Mouse (Mus musculus) myocyte (in vitro differentiated cells): ENCODE measurements around the gene Degs1. TPM values are rescaled to one million over a fixed set of nuclear protein-coding genes. Genes with fewer than 3 reads are reported as not detected.
A peak's percentile ranks its signal among the peaks of the same experiment; 100 is the strongest.

Source experiments
- H3K27me3 ChIP-seq: one replicate; pipeline ENCODE4 v1.6.1; 2011; ENCODE audit not compliant: control insufficient read depth, insufficient read depth, insufficient read length
- H3K36me3 ChIP-seq: one replicate; pipeline ENCODE4 v1.6.1; 2011; ENCODE audit not compliant: control insufficient read depth, insufficient read depth
- H3K4me2 ChIP-seq: one replicate; pipeline ENCODE4 v1.6.1; 2011; ENCODE audit warnings: low read depth, control low read depth
- H3K4me3 ChIP-seq: one replicate; pipeline ENCODE4 v1.5.1; 2011; ENCODE audit warnings: mild to moderate bottlenecking, control low read depth, moderate library complexity
- H3K79me2 ChIP-seq: one replicate; pipeline ENCODE4 v1.6.1; 2011; ENCODE audit not compliant: control insufficient read depth, insufficient read depth
- H3ac ChIP-seq: one replicate; pipeline ENCODE4 v1.6.1; 2011; ENCODE audit not compliant: control insufficient read depth, insufficient read length
- CEBPB ChIP-seq: IDR thresholded peaks from 2 replicates; pipeline ENCODE4 v1.6.1; 2011; ENCODE audit warnings: mild to moderate bottlenecking, moderate library complexity; ENCODE audit not compliant: poor library complexity, insufficient read depth, severe bottlenecking
- E2F4 ChIP-seq: IDR thresholded peaks from one replicate; pipeline ENCODE4 v1.6.1; 2011; ENCODE audit warnings: mild to moderate bottlenecking, control low read depth, moderate library complexity; ENCODE audit not compliant: insufficient read depth
- MAX ChIP-seq: IDR thresholded peaks from one replicate; pipeline ENCODE4 v1.6.1; 2011; ENCODE audit warnings: low read depth, mild to moderate bottlenecking, control low read depth
- MYOD1 ChIP-seq, 3 experiments: IDR thresholded peaks; one replicate each; pipeline ENCODE4 v1.6.1; 2011; ENCODE audit warnings: control low read depth in 2 of 3, low read depth in 2 of 3, mild to moderate bottlenecking in 2 of 3, moderate library complexity in 1 of 3; ENCODE audit not compliant: insufficient read length in 2 of 3, control insufficient read depth in 1 of 3
- MYOG ChIP-seq, 3 experiments: IDR thresholded peaks; one replicate each; pipeline ENCODE4 v1.6.1; 2011; ENCODE audit warnings: control low read depth in 2 of 3, low read depth in 2 of 3, mild to moderate bottlenecking in 2 of 3; ENCODE audit not compliant: insufficient read length in 2 of 3, control insufficient read depth in 1 of 3, insufficient read depth in 1 of 3
- POLR2A ChIP-seq: IDR thresholded peaks from one replicate; pipeline ENCODE4 v1.6.1; 2011; ENCODE audit warnings: low read depth, mild to moderate bottlenecking, control low read depth, moderate library complexity; ENCODE audit not compliant: insufficient read length
- POLR2AphosphoS2 ChIP-seq: IDR thresholded peaks from one replicate; pipeline ENCODE4 v1.6.1; 2011; ENCODE audit warnings: low read depth, control low read depth; ENCODE audit not compliant: insufficient read length
- REST ChIP-seq: IDR thresholded peaks from one replicate; pipeline ENCODE4 v1.6.1; 2011; ENCODE audit warnings: mild to moderate bottlenecking, control low read depth, moderate library complexity; ENCODE audit not compliant: insufficient read depth, insufficient read length
- SRF ChIP-seq: IDR thresholded peaks from one replicate; pipeline ENCODE4 v1.6.1; 2011; ENCODE audit warnings: low read depth; ENCODE audit not compliant: control insufficient read depth, insufficient read length
- TCF12 ChIP-seq: IDR thresholded peaks from one replicate; pipeline ENCODE4 v1.6.1; 2011; ENCODE audit warnings: mild to moderate bottlenecking, control low read depth; ENCODE audit not compliant: poor library complexity, insufficient read depth, severe bottlenecking
- TCF3 ChIP-seq: IDR thresholded peaks from one replicate; pipeline ENCODE4 v1.6.1; 2011; ENCODE audit warnings: low read depth, control low read depth; ENCODE audit not compliant: insufficient read length
- USF1 ChIP-seq: IDR thresholded peaks from one replicate; pipeline ENCODE4 v1.6.1; 2011; ENCODE audit warnings: low read depth, mild to moderate bottlenecking, control low read depth, moderate library complexity
- polyA plus RNA-seq: library from polyadenylated mRNA; unstranded; fragments of >200 nt; fragmentation: generic; extraction: Trizol; gene quantifications from one replicate; pipeline ENCODE4 v1.2.1, GENCODE M21; 2012; ENCODE audit warnings: missing spikeins

Gene Degs1
- polyA plus RNA-seq, 1 experiment, result 110 TPM

DNA sequence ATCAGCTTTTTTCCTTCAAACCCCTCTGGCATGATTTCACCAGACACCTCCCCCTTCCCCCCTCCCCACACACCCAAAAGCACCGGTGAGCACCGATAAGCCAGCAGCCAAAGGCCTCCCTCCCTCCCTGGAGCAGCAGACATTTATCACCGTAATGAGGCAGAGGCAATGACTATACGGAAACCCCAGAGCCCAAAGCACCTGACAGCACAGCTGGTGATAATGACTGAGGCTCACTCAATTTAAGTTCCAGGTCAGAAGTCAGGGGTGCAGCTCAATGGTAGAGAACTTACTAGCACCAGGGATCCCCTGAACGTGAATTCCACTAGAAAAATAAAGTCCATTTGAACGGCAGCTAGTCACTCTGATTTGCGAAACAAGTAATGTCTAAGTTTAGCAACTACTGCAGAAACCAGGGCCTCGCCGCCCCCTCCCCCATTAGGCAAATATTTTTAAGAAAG, 1.3 kb downstream of the Degs1 start:
- peaks cover 23% of the 10 kb centered on the region for H3K36me3 ChIP-seq
- H3K4me3 ChIP-seq, result peak overlapping the region; percentile 53
- peak overlapping the region; percentile 74 for H3K4me2 ChIP-seq
- no peak overlapping the region for H3ac ChIP-seq
- peaks cover 37% of the 10 kb centered on the region for H3K79me2 ChIP-seq
- no peaks in the 10 kb centered on the region for H3K27me3 ChIP-seq
- TF ChIP-seq CEBPB (no peak), TCF12 (no peak), POLR2A (no peak), TCF3 (no peak), REST (no peak), E2F4 (no peak), POLR2AphosphoS2 (no peak), SRF (no peak), MYOD1 (IDR thresholded peaks at IDR 0.05; ENCODE audit: control insufficient read depth in 1 of 3, insufficient read length in 2 of 3, low read depth in 2 of 3) (peak in 1 of 3 experiments; percentile 51), USF1 (no peak), MAX (no peak), MYOG (IDR thresholded peaks at IDR 0.05; ENCODE audit: control insufficient read depth in 1 of 3, insufficient read depth in 1 of 3, insufficient read length in 2 of 3, low read depth in 2 of 3) (peak in 1 of 3 experiments; percentile 27)

DNA sequence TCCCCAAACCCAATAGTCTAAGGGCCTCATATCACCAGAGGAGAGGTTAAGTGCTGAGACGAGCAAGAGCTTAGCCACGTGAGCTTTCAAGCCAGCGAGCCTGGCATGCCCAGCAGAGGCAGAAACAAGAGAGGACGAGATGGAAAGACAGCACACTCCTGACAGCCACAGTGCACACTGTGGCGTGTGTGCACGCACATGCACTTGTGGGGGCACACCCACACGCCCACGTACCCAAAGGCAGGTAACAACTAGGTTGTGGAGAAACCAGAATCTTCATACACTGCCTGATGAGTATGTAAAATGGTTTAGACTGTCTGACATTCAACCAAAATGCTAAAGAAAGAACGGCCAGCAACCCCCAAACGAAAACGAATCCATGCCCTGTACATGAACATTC, 2.0 kb downstream of the Degs1 start:
- Histone ChIP-seq H3K4me2 (peak overlapping the region; percentile 74), H3K36me3 (peaks cover 30% of the 10 kb centered on the region), H3K4me3 (peak overlapping the region; percentile 53), H3K27me3 (no peaks in the 10 kb centered on the region), H3K79me2 (peaks cover 37% of the 10 kb centered on the region), H3ac (no peak overlapping the region)
- TF ChIP-seq TCF3, result no peak
- TF ChIP-seq REST, result no peak
- no peak for TF ChIP-seq POLR2AphosphoS2
- TF ChIP-seq POLR2A, result no peak

GRCm38 (mm10) chr1:182280046-182280445, 2.6 kb downstream of the Degs1 start:
- H3K4me2 ChIP-seq, result peak overlapping the region; percentile 74
- H3K4me3 ChIP-seq, result no peak overlapping the region
- H3K36me3 ChIP-seq, result peaks cover 34% of the 10 kb centered on the region
- TF ChIP-seq USF1 (no peak), TCF3 (no peak), MYOD1 (IDR thresholded peaks at IDR 0.05; ENCODE audit: control insufficient read depth in 1 of 3, insufficient read length in 2 of 3, low read depth in 2 of 3) (no peak)
- peaks cover 37% of the 10 kb centered on the region for H3K79me2 ChIP-seq
- no peaks in the 10 kb centered on the region for H3K27me3 ChIP-seq
- no peak overlapping the region for H3ac ChIP-seq

DNA sequence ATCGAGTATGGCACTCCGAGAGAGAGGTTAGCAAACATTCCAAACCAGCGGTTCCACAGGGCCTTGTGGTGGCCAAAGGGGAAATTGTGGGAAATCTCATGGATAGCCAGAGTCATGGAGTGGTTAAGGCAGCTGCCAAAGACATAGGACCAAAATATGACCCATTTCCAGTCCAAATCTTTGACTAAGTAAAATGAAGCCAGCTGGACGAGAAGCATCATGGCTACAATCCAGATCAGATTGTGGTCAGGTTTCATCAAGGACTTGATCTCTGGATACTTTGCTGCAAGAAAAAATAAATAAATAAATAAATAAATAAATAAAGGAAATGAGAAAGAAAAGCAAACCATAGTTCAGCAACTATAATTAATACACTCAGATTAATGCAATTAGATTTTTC, 3.2 kb downstream of the Degs1 start:
- Histone ChIP-seq H3K4me3 (no peak overlapping the region), H3K36me3 (peaks cover 40% of the 10 kb centered on the region), H3ac (no peak overlapping the region), H3K79me2 (peaks cover 37% of the 10 kb centered on the region), H3K27me3 (no peaks in the 10 kb centered on the region), H3K4me2 (no peak overlapping the region)
- TF ChIP-seq MYOD1 (IDR thresholded peaks at IDR 0.05; ENCODE audit: control insufficient read depth in 1 of 3, insufficient read length in 2 of 3, low read depth in 2 of 3) (no peak), MYOG (IDR thresholded peaks at IDR 0.05; ENCODE audit: control insufficient read depth in 1 of 3, insufficient read depth in 1 of 3, insufficient read length in 2 of 3, low read depth in 2 of 3) (no peak), USF1 (no peak), CEBPB (no peak), E2F4 (no peak), SRF (no peak), TCF3 (no peak), MAX (no peak), TCF12 (no peak), POLR2AphosphoS2 (no peak), REST (no peak), POLR2A (no peak)

GRCm38 (mm10) chr1:182275109-182275508, 7.5 kb downstream of the Degs1 start:
- Histone ChIP-seq H3K4me2 (no peak overlapping the region), H3K4me3 (no peak overlapping the region), H3K36me3 (peaks cover 49% of the 10 kb centered on the region), H3K27me3 (no peaks in the 10 kb centered on the region), H3ac (no peak overlapping the region), H3K79me2 (peaks cover 16% of the 10 kb centered on the region)
- TF ChIP-seq E2F4, result no peak
- no peak for TF ChIP-seq REST
- no peak for TF ChIP-seq MYOG (IDR thresholded peaks at IDR 0.05; ENCODE audit: control insufficient read depth in 1 of 3, insufficient read depth in 1 of 3, insufficient read length in 2 of 3, low read depth in 2 of 3)
- no peak for TF ChIP-seq POLR2AphosphoS2
- TF ChIP-seq POLR2A, result no peak
- no peak for TF ChIP-seq MAX
